Mouse (Mus musculus) erythroblast, embryonic 14.5 days (primary cell): Measurements from ENCODE around the gene Gm10203. TPM values are rescaled to one million over a fixed set of nuclear protein-coding genes. Genes with fewer than 3 reads are reported as not detected.
A peak's percentile ranks its signal among the peaks of the same experiment; 100 is the strongest.

Experiments used
- H3K27me3 ChIP-seq: 2 replicates; pipeline ENCODE4 v1.6.1; 2012; ENCODE audit warnings: inconsistent platforms; ENCODE audit not compliant: control insufficient read depth
- H3K36me3 ChIP-seq: 2 replicates; pipeline ENCODE4 v1.6.1; 2012; ENCODE audit warnings: mild to moderate bottlenecking, inconsistent platforms; ENCODE audit not compliant: control insufficient read depth
- H3K4me1 ChIP-seq: 2 replicates; pipeline ENCODE4 v1.6.1; 2012; ENCODE audit warnings: inconsistent platforms; ENCODE audit not compliant: control insufficient read depth
- H3K4me3 ChIP-seq: replicated peaks from 2 replicates; pipeline ENCODE3; 2012; ENCODE audit warnings: moderate library complexity, mild to moderate bottlenecking, inconsistent platforms
- H3K9me3 ChIP-seq: 2 replicates; pipeline ENCODE4 v1.6.1; 2012; ENCODE audit warnings: low read length, inconsistent platforms, mixed read lengths; ENCODE audit not compliant: control insufficient read depth
- GATA1 ChIP-seq: IDR thresholded peaks from 2 replicates; pipeline ENCODE4 v1.6.1; 2012; ENCODE audit warnings: low read length, inconsistent platforms, mixed read lengths
- TAL1 ChIP-seq: IDR thresholded peaks from 3 replicates; pipeline ENCODE4 v1.6.1; 2012; ENCODE audit warnings: low read length, inconsistent platforms, mixed read lengths
- polyA plus RNA-seq: library from polyadenylated mRNA; stranded (reverse); fragments of >175 nt; gene quantifications from 2 replicates; pipeline ENCODE4 v1.2.3, GENCODE M21; 2012

Gm10203 gene
- polyA plus RNA-seq, 1 experiment, result not detected

DNA sequence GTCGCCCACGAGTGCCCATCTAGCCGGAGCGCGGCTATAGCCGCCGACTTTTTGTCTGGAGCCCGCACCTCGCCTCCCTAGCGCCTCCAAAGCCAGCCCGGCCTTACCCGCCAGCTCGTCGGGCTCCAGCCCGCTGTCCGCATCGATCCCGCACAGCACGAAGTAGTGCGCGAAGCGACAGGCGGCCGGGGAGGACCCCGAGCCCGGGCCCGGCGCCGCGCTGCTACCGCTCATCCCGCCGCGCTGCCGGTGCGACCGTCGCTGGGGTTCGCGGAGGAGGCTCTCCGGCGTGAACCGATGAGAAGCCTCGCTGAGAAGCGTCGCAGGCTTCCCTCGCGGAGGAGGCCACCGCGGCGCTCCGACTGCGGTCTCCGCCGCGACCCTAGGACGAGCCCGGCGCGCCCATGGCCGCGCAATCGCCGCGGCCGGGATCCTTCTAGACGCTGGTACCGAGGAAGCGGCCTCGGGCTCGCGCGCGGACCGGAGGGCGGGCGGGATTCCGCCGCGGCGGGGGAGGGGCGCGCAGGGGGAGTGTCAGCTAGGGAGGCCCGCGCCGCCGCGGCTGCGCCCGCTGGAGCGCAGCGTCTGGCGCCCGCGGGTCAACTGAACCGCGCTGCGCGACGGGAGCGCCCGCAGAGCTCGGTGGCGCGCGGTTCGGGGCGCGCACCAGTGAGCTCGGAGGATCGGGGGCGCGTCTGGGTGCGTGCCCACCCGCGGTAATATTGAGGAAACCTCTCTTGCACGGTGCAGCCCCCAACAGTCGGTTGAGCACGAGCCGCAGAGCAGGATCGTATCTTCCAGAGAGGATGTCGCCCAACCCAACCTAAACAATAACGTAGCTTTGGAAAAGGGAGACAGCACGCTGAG lies 28.7 kb upstream of the Gm10203 start, which contains the start of gene Dennd5b:
Gene Dennd5b, minus strand, starts transcription at position 605 of the 867 bp plus-strand sequence.
- Histone ChIP-seq H3K4me1 (peaks cover 2% of the 10 kb centered on the region; the same call in 1 of the 2 replicates), H3K4me3 (peak within 1 kb of the TSS; percentile 58), H3K9me3 (0 out of 2 replicates have a peak, but pooled peaks cover 3% of the 10 kb centered on the region), H3K36me3 (no peaks in the 10 kb centered on the region), H3K27me3 (peaks cover 59% of the 10 kb centered on the region)
- no peak for TF ChIP-seq GATA1
- TF ChIP-seq TAL1, result no peak

DNA sequence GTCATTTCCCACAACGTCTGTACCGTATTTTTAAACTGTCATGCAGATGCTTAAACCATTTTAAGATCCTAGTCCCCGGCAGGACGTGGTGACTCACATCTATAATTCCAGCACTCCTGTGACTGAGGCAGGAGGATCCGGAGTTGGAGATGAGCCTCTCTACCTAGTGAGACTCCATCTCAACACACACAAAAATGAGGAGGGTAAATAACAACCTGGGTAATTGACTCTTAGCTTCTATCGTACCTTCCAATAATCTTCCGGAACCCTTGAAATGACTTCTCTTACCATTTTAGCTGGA lies 28.1 kb upstream of the Gm10203 start:
- H3K9me3 ChIP-seq, result 0 out of 2 replicates have a peak, but pooled peaks cover 3% of the 10 kb centered on the region
- TF ChIP-seq GATA1 (no peak), TAL1 (no peak)
- peaks cover 2% of the 10 kb centered on the region; the same call in 1 of the 2 replicates for H3K4me1 ChIP-seq
- no peaks in the 10 kb centered on the region for H3K36me3 ChIP-seq
- H3K4me3 ChIP-seq, result peak overlapping the region; percentile 58
- peaks cover 59% of the 10 kb centered on the region for H3K27me3 ChIP-seq

DNA sequence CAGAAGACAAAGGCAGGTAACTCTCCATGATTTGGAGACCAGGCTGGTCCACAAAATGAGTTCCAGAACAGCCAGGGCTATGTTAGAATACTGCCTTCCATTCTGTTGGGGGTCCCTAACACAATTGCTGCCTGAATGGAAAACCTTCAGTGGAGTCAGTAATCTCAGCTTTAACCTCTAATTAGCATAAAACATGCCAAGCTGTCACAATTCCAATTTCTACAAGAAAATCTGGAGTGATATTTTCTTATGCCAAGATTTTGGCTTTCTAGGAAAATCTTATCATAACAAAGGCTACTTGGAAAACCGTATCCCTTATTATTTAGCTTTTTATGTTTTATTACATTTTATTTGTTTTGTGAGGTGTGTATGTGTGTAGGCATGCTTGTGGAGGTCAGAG lies 26.5 kb upstream of the Gm10203 start:
- Histone ChIP-seq H3K27me3 (peaks cover 57% of the 10 kb centered on the region), H3K4me1 (peaks cover 2% of the 10 kb centered on the region; the same call in 1 of the 2 replicates), H3K9me3 (0 out of 2 replicates have a peak, but pooled peaks cover 3% of the 10 kb centered on the region), H3K36me3 (no peaks in the 10 kb centered on the region), H3K4me3 (no peak overlapping the region)
- TF ChIP-seq TAL1 (no peak), GATA1 (no peak)

DNA sequence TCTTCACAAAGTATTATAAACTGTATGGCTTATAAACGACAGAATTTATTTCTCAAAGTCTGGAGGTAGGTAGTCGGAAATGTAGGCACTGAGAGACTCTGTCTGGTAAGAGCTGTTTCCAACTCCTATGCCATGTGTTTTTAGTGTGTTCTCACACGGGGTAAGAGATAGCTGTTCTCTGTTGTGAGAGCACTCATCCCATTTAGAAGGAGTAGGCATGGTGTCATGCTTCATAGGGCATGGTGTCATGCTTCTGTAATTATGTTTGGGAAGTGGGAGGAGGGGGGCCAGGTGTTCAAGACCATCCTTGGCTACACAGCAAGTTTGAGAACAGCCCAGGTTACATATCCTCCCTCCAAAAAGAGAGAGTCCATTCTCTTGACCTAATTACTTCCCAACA lies 22.4 kb upstream of the Gm10203 start:
- Histone ChIP-seq H3K27me3 (peaks cover 17% of the 10 kb centered on the region), H3K36me3 (no peaks in the 10 kb centered on the region), H3K4me1 (no peaks in the 10 kb centered on the region), H3K9me3 (no peaks in the 10 kb centered on the region), H3K4me3 (no peak overlapping the region)
- TF ChIP-seq GATA1 (no peak), TAL1 (no peak)

DNA sequence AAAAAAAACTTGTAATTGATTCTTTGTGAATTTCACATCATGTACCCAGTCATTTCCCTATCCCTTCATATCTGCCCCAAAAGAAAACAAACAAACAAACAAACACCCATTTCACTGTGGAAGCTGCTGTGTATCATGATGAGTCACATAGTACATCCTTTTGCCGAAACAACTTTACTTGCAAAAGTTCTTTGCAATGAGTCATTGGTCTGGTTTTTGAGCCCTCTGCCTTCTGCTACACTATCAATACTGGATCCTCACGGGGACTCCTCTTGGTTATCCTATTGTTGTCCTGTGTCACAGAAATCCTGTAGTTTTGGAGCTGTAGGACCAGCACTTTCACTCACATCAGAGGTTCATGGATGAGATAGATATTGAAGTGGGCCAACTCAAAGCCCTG lies 21.1 kb upstream of the Gm10203 start:
- Histone ChIP-seq H3K27me3 (peaks cover 6% of the 10 kb centered on the region; the same call in 1 of the 2 replicates), H3K4me1 (no peaks in the 10 kb centered on the region), H3K9me3 (no peaks in the 10 kb centered on the region), H3K4me3 (no peak overlapping the region), H3K36me3 (no peaks in the 10 kb centered on the region)
- TF ChIP-seq GATA1 (no peak), TAL1 (no peak)

DNA sequence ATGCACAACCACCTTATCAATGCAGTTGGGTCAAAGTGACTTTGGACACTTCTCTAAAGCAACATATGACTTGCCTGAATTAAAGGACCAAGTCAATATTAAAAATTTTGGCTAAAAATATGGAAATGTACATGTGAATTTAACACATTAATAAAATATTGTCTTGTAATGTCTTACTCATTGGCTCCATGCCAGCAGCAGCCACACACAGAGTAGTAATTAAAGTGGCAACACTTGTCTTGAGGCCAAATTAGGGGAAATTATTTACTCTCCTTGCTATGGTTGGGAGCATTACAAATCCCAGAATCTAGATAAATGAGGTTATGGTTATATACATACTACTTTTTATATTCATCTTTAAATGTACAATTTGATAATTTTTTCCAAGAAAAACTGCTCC lies 13.0 kb upstream of the Gm10203 start:
- TF ChIP-seq TAL1 (no peak), GATA1 (no peak)
- H3K27me3 ChIP-seq, result no peaks in the 10 kb centered on the region
- no peaks in the 10 kb centered on the region for H3K36me3 ChIP-seq
- no peaks in the 10 kb centered on the region for H3K9me3 ChIP-seq
- H3K4me1 ChIP-seq, result no peaks in the 10 kb centered on the region
- no peak overlapping the region for H3K4me3 ChIP-seq

DNA sequence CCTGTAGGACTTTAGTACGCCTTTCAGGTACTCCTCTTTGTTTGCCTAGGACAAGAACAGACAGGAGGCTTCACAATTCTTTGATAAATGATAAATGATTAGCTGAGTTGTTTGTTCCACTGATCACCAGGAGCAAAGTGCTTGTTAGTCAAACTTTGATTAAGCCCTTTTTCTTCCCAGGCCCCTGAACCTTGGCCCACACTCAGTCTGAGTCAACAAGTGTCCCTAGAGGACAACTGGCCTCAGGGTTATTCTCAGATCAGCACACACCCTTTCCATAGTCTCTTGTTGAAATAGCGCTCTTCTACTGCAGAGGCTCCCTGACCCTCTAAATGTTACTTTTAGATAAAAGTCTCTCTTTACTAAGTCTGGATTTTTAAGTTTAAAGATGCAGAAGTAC lies 11.0 kb upstream of the Gm10203 start:
- no peaks in the 10 kb centered on the region for H3K4me1 ChIP-seq
- H3K9me3 ChIP-seq, result no peaks in the 10 kb centered on the region
- H3K27me3 ChIP-seq, result no peaks in the 10 kb centered on the region
- no peak for TF ChIP-seq GATA1
- no peak for TF ChIP-seq TAL1
- no peak overlapping the region for H3K4me3 ChIP-seq
- H3K36me3 ChIP-seq, result no peaks in the 10 kb centered on the region

DNA sequence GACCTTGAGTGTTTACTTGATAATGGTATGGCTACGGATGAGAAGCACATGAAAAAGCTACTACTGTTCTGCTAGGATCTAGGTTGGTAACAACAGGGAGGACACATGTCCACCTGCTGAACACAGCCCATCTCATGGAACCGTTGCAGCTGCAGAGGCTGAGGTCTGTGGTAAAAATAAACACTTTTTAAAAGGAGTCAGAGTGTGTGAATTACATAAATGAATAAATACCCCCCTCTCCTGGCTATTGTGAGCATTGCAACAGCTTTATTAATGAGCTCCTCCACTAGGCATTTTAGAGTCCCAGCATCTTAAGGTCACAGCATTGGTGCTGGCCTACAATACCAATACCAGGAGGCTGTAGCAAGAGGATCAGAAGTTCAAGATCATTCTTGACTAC lies 10.1 kb upstream of the Gm10203 start:
- Histone ChIP-seq H3K4me3 (no peak overlapping the region), H3K36me3 (no peaks in the 10 kb centered on the region), H3K9me3 (no peaks in the 10 kb centered on the region), H3K4me1 (no peaks in the 10 kb centered on the region), H3K27me3 (no peaks in the 10 kb centered on the region)
- TF ChIP-seq GATA1 (no peak), TAL1 (no peak)

DNA sequence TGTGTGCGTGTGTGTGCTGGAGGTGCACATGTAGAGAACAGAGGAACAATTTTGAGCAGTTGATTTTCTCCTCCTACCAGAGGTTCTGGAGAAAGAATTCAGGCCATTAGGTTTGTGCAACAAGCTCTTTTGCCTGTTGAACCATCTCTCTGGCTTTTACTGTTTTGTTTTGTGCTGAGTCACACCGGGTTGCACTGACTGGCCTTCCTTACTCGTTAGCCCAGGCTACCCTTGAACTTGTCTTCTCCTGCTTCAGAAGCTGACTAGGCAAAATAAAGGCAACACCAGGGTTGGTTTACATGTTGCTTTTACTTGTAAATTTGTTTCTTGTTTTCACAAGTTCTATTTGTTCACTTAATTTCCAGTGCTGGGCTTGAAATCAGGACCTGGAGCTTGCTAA lies 6.9 kb upstream of the Gm10203 start:
- H3K4me3 ChIP-seq, result no peak overlapping the region
- no peak for TF ChIP-seq GATA1
- TF ChIP-seq TAL1, result no peak
- H3K27me3 ChIP-seq, result no peaks in the 10 kb centered on the region
- no peaks in the 10 kb centered on the region for H3K36me3 ChIP-seq
- H3K4me1 ChIP-seq, result no peaks in the 10 kb centered on the region
- no peaks in the 10 kb centered on the region for H3K9me3 ChIP-seq
